Mouse (Mus musculus): ENCODE data around the gene Aldh3b1.

GRCm38 (mm10) chr19:3942986-3943735 lies 13.6 kb upstream of the Aldh3b1 start:
- no peak for TF ChIP-seq GATA1 (IDR thresholded peaks at IDR 0.05; ENCODE audit: low read length)
- no peak for TF ChIP-seq TAL1 (IDR thresholded peaks at IDR 0.05; ENCODE audit: low read length)

Data from erythroblast, embryonic 14.5 days (primary cell).